Mouse (Mus musculus) embryonic fibroblast, embryonic 13.5 days (primary cell): ENCODE data around the gene Fads3. TPM values are rescaled to one million over a fixed set of nuclear protein-coding genes. Genes with fewer than 3 reads are reported as not detected.

Experiments used
- H3K27ac ChIP-seq: 2 replicates; pipeline ENCODE4 v1.5.1; 2012; ENCODE audit warnings: low read length, control low read depth, inconsistent platforms; ENCODE audit not compliant: insufficient read depth
- H3K4me1 ChIP-seq: 2 replicates; pipeline ENCODE4 v1.6.1; 2011; ENCODE audit warnings: low read length; ENCODE audit not compliant: control insufficient read depth, insufficient read depth
- H3K4me3 ChIP-seq: 2 replicates; pipeline ENCODE4 v1.5.1; 2011; ENCODE audit warnings: mild to moderate bottlenecking, control low read depth, low read length; ENCODE audit not compliant: insufficient read depth
- CTCF ChIP-seq: IDR thresholded peaks from 2 replicates; pipeline ENCODE4 v1.5.1; 2011; ENCODE audit warnings: mild to moderate bottlenecking, control low read depth, low read length, moderate library complexity, borderline replicate concordance; ENCODE audit not compliant: insufficient read depth
- POLR2A ChIP-seq: IDR thresholded peaks from 2 replicates; pipeline ENCODE4 v1.6.1; 2011; ENCODE audit warnings: low read depth, mild to moderate bottlenecking, control low read depth, low read length, moderate library complexity
- polyA plus RNA-seq: library from polyadenylated mRNA; stranded (reverse); fragments of >200 nt; gene quantifications from 2 replicates; pipeline ENCODE4 v1.2.4, GENCODE M21; 2011; ENCODE audit warnings: low read depth; ENCODE audit not compliant: missing spikeins, insufficient read length

Fads3 gene
- polyA plus RNA-seq, 1 experiment: 115 TPM

GRCm38 (mm10) chr19:10021981-10022380 lies 19.4 kb upstream of the Fads3 start:
- no peak for TF ChIP-seq CTCF
- TF ChIP-seq POLR2A: no peak
- Histone ChIP-seq H3K4me1 (peaks cover 5% of the 10 kb centered on the region; the same call in 1 of the 2 replicates), H3K4me3 (no peak overlapping the region), H3K27ac (no peak overlapping the region)

DNA sequence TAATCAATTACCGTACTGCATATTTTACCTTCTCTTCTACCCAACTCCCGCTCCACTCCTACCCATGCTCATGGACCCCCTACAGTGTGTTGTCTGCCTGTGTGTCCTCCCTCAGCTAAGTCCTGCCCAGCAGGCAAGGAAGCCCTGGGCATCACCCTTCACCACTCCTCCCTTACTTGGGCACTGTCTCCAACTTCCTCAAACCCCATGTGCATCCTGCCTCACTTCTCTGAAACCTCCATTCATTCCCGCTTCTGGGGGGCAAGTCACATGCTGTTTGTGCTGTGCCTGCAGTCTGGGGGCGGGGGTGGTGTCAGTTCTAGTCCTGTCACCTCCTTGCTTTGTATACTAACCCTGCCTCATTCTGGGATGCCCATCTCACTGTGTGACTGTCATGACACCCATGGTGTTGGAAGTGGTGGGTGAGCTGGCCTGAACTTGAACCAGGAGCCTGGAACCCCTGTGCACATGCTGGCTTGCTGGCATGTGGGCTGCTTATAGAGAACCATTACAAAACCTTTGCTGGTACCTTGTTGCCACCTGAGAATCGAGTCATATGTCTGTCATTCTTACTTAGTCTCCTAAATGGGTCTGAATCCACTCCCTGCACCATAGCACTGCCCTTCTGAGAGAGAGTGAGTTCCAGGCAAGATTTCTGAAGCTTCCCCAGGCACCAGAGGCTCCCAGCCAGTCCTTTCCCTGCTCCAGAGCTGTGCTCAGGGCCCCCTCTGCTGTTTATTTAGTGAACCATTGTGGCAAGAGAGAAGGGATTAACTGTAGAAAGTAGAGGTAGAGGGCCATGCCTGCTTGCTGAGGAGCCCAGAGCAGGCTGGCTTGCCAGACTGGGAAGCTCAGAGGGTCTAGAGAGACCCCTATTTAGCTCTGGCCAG lies 18.7 kb upstream of the Fads3 start:
- H3K4me1 ChIP-seq: peaks cover 5% of the 10 kb centered on the region; the same call in 1 of the 2 replicates
- TF ChIP-seq CTCF (0 out of 2 replicates have a peak, but pooled peaks have one; percentile 18), POLR2A (no peak)
- H3K27ac ChIP-seq: no peak overlapping the region
- no peak overlapping the region for H3K4me3 ChIP-seq

- Histone ChIP-seq H3K4me1 (peaks cover 5% of the 10 kb centered on the region; the same call in 1 of the 2 replicates), H3K4me3 (no peak overlapping the region), H3K27ac (no peak overlapping the region)
- no peak for TF ChIP-seq CTCF
- no peak for TF ChIP-seq POLR2A
Observed at GRCm38 (mm10) chr19:10023304-10023758, 18.0 kb upstream of the Fads3 start.

GRCm38 (mm10) chr19:10025169-10025875 lies 16.0 kb upstream of the Fads3 start:
- Histone ChIP-seq H3K4me3 (no peak overlapping the region), H3K4me1 (no peaks in the 10 kb centered on the region), H3K27ac (no peak overlapping the region)
- no peak for TF ChIP-seq POLR2A
- no peak for TF ChIP-seq CTCF

- no peak overlapping the region for H3K27ac ChIP-seq
- TF ChIP-seq CTCF (no peak), POLR2A (no peak)
- no peak overlapping the region for H3K4me3 ChIP-seq
- no peaks in the 10 kb centered on the region for H3K4me1 ChIP-seq
Observed at GRCm38 (mm10) chr19:10029746-10030145, 11.6 kb upstream of the Fads3 start.

GRCm38 (mm10) chr19:10033211-10033973 lies 8.0 kb upstream of the Fads3 start:
- Histone ChIP-seq H3K27ac (no peak overlapping the region), H3K4me1 (no peaks in the 10 kb centered on the region), H3K4me3 (no peak overlapping the region)
- peak; percentile 61; the same call in 1 of the 2 replicates for TF ChIP-seq CTCF
- TF ChIP-seq POLR2A: no peak

DNA sequence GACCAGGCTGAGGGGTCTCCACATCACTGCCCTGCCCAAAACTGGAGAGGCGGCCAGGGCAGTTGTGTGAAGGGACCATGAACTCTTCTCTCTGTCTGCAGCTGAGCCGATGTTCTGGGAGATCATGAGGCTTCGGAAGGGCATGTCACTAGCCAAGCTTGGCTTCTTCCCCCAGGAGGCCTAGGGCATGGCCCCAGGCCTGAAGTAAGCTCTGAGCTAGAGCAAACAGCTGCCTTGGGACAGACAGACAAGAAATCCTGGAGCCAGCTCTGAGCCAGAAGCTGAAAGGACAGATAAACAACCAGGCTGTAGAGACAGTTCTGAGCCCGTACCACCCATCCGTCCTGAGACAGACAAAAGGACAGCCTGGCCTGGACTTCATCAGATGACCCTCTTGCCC lies 7.0 kb upstream of the Fads3 start:
- H3K27ac ChIP-seq: no peak overlapping the region
- peaks cover 8% of the 10 kb centered on the region; the same call in 1 of the 2 replicates for H3K4me1 ChIP-seq
- no peak overlapping the region for H3K4me3 ChIP-seq
- no peak for TF ChIP-seq POLR2A
- TF ChIP-seq CTCF: no peak

DNA sequence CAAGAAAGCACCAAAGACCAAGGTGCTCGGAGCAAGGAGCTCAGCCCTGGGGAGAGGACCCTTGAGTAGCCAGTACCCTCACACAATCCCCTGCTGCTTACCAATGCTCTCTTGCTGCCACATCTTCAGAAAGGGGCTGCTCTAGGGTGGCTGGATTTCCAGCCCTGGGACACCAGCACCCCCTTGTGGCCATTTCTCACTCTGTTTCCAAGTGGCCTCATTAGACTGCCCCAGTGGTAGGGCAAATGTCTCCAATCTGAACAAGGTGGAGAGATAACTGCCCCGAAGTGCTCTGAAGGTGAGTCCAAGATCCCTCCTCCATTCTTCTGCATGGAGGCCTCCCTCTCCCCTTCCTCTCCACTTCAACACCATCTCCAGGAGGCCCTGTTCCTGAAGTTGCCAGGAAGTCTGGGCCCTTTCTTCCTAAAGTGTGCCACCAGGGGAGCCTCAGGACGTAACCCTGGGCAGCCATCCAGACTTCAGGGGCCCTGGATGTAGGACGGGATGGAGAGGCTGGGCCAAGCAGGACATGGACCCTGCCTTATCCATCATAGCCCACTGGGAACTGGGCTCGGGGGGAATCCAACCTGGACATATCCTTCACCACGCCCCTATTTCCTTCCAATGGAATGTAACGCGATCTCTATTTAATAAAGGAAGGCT lies 6.5 kb upstream of the Fads3 start:
- Histone ChIP-seq H3K4me3 (no peak overlapping the region), H3K4me1 (peaks cover 11% of the 10 kb centered on the region; the same call in 1 of the 2 replicates), H3K27ac (no peak overlapping the region)
- no peak for TF ChIP-seq POLR2A
- TF ChIP-seq CTCF: peak; percentile 56; the same call in 1 of the 2 replicates

- Histone ChIP-seq H3K4me1 (peaks cover 14% of the 10 kb centered on the region), H3K27ac (no peak overlapping the region), H3K4me3 (no peak overlapping the region)
- TF ChIP-seq CTCF (no peak), POLR2A (no peak)
Observed at GRCm38 (mm10) chr19:10037534-10037933, 3.8 kb upstream of the Fads3 start.
